Mouse (Mus musculus): Measurements from ENCODE around the gene Ghr.

Gene Ghr

DNA sequence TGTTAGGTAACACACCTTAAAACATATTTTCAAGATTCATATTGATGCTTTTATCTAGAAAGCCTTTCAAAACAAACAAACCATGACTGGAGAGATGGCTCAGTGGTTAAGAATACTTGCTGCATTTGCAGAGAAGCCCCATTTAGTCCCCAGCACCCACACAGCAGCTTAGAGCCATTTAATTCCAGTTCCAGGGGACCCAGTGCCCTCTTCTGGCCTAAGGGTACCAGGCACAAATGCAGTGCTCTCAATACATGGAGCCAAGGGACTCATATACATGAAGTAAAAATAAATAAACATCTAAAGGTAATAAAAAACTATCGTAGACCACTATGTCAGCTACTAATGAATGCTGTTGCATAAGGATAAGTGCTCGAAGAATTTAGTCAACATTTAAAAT lies 305.9 kb downstream of the Ghr start:
- DNase-seq: no peak

DNA sequence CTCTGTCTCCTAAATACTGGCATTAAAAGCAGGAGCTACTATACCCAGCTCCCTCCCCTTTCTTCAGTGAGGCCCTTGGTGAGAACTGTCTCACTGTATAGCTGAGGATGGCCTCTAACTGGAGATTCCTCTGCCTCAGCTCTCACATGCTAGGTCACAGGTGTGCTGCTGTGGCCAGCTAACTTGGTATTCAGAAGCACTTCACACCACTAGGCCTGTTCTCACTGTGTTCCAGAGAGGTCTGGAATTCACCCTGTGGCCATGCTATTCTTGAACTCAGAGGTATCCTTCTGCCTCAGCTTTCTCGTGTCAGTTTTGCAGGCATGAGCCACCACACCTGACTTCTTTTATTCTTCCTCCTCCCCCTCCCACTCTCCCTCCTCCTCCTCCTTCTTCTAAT lies 310.1 kb downstream of the Ghr start:
- DNase-seq: no peak

DNA sequence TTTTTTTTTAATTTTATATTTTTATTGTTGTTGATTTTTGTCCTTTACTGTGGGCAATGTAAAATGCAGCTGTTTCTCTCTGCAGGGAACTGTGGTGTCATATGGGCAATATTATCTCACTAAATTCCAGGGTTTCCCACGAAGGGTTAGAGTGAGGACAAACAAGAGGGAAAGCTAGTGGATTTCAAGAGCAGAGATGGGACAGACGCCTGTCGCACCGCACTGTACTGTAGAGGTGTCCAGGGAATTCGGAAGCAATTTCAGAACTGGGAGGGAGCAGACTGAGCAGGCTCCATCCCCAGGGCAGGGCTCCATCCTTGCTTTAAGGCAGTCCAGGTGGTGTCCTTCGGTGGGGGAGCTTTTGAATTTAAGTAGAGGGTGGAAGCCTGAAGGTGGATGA lies 312.1 kb downstream of the Ghr start:
- peak; percentile 31 for DNase-seq

GRCm38 (mm10) chr15:3270646-3271077 lies 312.6 kb downstream of the Ghr start:
- peak; percentile 78 for DNase-seq

- peak; percentile 26 for DNase-seq
These were observed 313.2 kb downstream of the Ghr start for GRCm38 (mm10) chr15:3269996-3270645.

- DNase-seq: no peak
These were observed 313.8 kb downstream of the Ghr start for GRCm38 (mm10) chr15:3269496-3269895.

GRCm38 (mm10) chr15:3268247-3268646 lies 315.0 kb downstream of the Ghr start, which contains the start of gene Selenop:
Gene Selenop, plus strand, starts transcription at chr15:3268547.
- no peak for DNase-seq

Data from thymus, postnatal 25 days (tissue).